Mouse (Mus musculus) retina, postnatal 7 days (tissue): ENCODE measurements at regions not wholly inside any gene's neighbourhood (a gene's known extent, or its start where the extent isn't known, plus 50 kb on each side); places are given as distances from the start of the nearest gene placed in this dataset.
"Not testable (repeated sequence)": the region's sequence is repeated elsewhere in the genome, so short reads cannot be mapped to it uniquely, and the experiment has no call there.

Experiments used
- DNase-seq: peaks from one replicate; pipeline ENCODE4 v3.0.0-alpha.2; 2012; ENCODE audit warnings: low read depth, low spot score

DNA sequence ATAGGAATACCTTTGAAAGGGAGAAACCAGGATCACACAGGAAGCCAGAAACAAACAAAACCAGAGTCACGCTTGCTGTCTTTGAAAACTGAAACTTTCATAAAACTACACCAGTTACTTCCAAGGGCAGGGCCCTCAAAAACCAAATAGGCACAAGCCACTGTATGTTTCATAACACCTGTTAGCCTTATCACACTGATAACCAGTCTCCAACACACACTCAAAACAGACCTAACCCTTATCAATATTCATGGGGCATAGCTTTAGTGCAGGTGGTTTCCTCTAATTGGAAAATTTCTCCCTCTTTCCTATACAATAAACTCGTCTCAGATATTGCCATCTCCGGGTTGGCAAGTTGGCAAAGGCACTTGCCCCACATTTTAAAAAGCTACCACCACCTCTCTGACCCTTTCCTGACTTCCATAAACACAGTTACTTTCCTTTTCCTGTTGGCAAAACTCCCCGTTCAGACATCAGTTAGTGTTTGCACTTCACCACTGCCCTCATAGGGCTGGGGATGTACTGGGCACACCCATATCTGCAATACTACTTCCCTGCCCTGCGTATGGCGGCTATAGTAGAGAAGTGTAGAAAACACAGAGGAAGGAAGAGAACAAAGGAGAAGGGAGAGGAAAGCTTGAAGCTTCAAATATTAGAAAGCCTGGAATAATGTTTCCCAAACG is 169.1 kb upstream of the Col8a1 start:
- DNase-seq, result no peak

DNA sequence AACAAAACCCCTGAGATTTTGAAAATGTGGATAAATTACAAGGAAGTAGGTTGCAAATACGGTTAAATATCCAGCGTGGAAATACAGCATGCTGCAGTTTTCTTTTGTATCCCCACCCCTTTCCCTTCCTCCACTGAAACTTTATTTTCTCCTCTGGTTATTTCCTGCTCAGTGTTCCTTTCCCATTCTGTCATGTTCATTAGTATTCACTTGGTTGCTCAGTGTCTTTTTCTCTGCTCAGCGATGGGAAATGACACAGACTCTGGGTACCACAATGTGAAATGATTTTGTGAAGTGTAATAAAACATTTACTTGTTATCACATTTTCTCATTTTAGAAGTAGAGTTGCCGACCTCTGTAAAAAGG is 169.6 kb upstream of the Col8a1 start:
- no peak for DNase-seq

DNA sequence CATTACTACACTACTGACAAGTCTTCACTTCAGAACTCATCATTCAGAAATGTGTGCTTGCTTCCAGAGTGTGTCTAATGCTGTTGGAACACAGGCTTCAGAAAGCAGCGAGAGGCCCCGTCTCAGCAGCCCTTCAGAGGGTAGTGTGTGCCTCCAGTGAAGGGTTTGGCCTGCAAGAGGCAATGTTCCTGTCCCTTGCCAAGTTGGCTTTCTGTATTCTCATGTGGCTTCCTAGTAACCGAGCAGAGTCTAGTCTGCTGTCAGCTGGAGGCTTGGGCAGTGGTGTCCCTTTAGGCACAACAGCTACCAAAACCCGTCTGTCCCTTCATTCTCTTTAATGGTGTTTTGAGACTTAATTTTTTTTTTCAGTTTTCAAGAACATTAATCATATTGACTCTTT is 173.3 kb upstream of the Col8a1 start:
- DNase-seq, result no peak

DNA sequence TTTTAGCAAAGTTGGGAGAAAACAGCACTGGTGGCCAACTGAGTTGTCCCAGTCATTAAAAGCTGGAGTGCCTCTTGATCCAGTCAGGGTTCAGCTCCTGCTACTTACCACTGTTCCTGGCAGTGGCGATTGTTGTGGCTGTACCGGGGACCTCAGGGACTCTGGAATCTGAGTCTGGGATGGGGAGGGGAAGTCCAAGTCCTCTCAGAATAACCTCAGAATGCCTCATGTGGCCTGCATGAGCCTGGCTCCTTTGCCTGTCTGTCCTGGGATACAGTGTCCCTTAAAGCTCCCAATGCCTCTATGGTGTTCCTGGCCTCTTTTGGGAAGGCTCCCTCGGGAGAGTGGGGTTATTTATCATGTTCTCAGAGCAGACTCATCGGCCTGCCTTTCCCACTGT is 173.8 kb upstream of the Col8a1 start:
- DNase-seq, result no peak

DNA sequence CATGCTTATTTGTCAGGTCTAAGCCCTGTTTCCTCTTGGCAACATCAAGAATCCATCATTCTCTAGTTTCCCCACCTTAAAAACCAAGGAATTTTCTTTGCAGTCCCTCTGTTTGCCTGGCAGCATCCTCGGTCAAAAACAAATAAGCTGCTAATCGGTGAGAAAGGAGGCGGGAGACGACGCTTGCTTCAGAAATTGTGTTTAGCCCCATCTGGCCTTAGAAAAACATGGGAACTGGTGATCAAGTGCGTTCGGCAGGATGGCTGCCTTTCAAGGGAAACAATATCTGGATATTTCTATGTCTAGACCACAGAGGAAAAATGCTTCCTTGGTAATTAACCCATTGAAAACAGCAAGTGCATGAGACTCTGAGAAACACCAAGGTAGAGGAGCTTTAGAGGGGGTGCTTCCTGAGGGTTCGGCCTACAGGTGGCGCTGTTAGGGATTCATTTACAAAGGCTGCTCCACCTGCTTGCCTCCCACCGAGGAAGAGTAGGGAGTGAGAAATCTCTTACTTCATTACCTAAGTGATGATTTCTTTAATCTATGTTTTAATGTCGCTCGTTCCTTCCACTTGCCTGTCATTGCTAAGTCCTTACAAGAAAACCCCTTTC is 174.7 kb upstream of the Col8a1 start:
- DNase-seq, result no peak

DNA sequence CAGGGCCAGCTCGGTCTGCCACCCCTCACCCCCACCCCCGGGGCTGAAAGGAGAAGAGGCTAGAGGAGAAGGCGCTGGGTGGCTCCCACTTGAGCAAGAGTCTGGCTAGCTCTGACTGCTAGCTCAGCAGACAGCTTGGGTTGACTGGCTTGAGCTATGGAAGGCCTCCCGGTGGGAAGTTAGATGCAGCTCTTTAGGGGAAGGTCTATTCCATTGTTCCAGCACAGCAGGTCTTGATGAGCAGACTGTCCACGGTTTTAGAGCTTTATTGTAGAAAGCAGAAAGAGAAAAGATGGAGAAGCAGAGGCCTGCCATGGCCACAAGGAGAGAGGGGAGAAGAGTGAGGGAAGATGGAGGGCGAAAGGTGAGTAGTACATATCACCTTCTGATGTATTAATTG is 190.9 kb upstream of the Col8a1 start:
- no peak for DNase-seq

DNA sequence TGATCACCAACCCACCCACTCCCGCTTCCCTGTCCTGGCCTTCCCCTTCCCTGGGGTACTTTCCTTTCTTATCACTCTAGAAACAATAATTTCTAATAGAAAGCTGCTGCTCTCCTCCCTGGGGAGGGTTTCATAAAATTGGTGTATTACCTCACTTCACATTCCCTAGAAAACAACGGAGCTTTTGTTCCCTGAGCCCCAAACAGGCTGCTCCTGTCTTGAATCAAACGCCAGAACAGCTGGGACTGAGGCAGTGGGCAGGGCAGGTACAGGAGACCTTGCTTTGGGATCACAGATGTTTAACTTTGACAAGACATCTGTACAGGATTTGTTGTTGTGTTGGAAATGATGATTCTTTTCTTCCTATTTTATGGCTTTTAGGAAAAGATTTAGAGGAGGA is 192.8 kb upstream of the Col8a1 start:
- no peak for DNase-seq

DNA sequence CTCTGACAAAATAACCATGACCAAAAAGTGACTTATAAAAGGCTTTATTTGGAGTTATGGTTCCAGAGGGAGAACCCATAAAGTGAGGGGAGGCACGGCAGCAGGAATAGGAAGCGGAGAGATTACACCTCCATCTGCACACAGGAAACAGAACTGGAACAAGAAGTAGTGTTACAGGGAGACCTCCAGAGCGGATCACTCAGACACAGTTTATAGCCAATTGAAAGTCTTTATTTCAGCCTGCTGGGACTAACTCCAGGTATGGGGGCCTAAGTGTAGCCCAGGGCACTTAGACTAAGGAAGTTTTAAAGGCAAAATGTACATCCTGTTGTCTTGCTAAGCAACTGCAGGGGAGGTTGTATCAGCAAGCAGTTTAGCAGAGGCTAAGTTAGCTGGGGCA is 195.1 kb upstream of the Col8a1 start:
- DNase-seq, result no peak

DNA sequence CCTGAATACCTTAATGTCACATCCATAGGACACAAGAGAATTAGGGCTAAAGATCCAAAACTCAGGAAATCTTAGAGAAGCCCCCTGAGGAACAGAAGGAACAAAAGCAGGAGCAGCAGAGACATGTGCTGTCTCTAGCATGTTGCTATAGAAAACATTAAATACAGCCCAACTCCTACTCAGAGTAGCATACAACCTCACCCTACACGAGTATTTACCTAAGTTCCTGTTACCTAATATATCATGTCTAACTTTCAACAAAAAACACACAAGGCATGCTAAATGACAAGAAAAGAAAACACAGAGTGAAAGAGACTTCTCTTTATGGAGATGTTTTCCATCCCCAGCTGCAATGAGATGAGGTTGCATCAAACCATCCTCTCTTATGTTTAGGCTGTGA is 216.4 kb upstream of the Col8a1 start:
- no peak for DNase-seq

DNA sequence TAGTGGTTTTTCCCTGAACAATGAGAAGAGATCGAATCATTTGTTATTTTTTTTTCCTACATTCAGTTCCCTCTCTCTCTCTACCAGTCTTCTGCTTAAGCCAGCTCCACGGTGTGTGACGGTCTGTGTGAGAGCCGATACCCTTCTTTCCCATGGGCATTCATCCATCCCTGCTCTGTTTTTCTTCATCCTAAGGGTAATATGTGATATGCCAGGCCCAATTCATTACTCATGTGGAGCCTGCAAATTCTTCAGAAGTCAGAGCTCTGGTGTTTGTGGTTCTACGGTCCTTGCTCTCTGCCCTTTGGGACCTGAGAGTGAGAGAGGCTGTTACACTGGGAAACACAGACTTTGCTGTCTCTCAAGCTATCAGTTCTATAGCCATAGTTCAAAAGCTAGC is 229.6 kb upstream of the Col8a1 start:
- DNase-seq, result no peak

DNA sequence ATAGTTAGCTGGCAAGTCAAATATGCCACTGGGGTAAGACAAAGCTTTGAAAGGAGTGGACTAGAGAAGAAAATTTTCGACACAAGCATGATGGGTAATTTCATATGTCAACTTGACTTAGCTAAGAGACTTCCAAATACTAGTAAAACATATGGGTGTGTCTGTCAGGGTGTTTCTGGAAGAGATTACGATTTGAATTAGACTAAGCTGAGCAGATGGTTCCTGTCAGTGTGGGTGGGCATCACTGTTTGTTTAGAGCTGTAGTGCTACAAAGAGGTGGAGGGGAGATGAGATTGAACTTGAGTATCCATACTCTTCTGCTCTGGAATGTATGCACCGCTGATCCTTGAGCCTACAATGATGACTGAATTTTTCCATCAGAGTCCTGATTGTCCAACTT is 251.2 kb upstream of the Col8a1 start:
- no peak for DNase-seq

DNA sequence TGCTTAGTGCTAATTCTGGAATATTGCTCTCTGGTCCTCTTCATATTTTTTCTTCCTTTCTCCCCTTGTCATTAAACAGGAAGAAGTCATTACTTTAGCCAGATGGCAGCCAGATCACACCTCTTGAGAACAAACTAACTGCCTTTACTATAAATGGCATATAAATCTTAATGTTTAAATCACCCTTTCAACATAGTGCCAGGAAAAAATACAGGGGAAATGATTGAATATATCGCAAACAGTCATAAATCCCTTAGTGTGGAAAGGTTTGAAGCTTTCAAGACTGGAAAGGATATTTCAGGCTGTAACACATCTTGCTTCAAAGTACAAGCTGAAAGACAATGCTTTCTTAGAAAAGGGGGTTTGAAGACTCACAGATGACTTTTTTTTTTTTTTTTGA is 259.0 kb upstream of the Col8a1 start:
- no peak for DNase-seq

DNA sequence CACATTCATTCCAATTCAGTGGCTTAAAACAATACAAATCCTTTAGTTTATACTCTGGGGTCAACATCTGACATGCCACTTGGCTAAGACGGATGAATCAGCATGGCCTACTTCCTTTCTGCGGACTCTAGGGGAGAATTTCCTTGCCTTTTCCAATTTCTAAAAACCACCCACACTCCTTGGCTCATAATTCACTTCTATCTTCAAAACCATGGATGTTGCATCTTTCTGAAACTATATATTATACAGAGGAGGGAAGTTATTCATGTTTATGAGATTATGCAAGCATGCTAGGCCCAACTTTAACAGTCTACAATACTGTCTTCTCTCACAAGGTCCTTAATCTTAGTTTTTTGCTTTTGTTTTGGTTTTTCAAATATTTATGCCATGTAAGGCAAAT is 273.0 kb upstream of the Col8a1 start:
- DNase-seq, result no peak

DNA sequence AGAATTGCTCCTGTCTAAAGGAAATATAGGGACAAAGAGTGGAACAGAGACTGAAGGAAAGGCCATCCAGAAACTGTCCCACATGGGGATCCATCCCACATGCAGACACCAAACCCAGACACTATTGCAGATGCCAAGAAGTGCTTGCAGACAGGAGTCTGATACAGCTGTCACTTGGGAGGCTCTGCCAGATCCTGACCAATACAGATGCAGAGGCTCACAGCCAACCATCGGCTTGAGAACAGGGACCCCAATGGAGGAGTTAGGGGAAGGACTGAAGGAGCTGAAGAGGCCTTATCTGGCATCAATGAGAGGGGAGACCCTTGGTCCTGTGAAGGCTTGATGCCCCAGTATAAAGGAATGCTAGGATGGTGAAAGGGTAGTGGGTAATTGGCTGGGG is 274.0 kb upstream of the Col8a1 start:
- not testable (repeated sequence) for DNase-seq

DNA sequence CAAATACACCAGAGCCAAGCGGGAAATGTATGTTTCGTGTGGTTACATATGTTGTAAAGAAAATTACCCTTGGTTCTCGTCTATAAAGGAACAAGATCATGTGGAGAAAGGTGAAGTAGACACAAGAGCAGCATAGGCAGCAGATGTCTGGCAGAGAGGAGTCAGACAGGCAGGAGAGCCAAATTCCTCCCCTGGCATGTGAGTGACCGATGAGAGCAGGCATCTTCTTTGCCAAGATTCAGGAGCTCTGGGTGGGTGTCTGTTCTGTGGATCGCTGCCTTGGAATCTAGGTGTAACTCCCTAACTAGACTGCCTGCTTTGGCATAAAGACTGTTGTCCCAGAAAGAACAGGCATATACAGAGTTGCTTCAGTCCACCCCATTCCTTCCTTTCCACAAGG is 275.1 kb upstream of the Col8a1 start:
- no peak for DNase-seq

DNA sequence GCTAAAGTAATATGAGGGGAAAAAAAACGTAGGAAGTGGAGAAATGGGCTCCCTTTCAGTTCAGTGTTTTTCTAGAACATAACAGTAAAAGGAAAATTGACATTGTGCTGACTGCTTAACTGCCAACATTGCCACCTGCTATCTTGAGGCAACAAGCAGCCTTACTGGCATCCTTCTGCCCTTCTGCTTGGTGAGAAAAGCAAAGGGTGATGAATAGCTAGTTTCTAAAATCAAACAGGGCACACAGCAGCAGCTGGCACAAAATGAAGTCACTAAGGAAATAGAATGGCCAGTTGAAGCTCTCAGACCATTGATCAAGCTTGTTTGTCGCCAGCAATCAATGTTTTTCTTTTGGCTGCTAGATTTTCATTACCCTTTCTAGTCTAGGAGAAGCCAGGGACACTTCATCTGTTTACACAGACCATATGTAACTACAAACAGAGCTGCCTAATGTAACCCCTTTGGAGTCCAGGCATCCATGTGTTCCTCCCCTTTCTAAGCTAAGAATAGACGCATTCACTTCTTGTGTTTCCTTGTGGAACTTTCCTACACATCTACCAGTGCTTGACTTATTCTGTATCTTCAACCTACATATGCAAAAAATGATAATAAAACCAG is 314.2 kb upstream of the Col8a1 start:
- no peak for DNase-seq

DNA sequence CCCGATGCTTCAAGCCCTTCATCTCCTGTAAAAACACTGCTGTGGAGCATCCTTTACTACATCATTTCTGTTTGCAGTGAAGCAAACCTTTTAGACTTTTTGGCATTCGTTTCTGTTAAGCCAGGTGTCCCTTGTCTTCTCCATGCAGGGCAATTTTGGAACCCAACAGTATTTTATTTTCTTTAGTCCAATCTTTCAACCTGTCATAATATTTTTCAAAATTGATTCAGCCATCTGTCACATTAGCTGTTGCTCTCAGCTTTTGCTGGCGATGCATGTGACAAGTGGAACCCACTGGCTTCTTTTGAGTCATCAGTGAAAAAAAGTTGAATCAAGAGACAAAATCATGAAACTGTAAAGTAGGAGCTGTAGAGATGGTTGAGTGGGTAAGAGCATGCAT is 317.9 kb upstream of the Col8a1 start:
- no peak for DNase-seq

DNA sequence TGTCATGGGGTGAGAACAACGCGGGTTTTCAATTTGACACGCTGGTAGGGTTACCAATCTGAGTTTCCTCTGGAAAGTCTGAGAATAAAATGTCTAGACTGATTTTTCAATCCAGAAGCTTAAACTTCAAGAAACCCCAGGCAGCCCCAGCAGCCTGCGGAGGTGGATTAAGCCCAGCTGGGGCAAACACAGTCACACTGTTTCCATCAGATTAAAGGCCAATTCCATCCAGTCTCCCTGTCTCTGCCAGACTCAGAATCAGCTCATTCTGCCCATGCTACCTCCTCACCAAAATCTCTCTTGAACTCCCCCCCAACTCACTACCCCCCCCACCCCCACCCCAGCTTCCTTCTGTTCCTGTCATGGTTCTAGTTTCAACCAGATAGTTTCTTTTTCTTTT is 307.9 kb upstream of the Dcbld2 start:
- DNase-seq, result no peak

DNA sequence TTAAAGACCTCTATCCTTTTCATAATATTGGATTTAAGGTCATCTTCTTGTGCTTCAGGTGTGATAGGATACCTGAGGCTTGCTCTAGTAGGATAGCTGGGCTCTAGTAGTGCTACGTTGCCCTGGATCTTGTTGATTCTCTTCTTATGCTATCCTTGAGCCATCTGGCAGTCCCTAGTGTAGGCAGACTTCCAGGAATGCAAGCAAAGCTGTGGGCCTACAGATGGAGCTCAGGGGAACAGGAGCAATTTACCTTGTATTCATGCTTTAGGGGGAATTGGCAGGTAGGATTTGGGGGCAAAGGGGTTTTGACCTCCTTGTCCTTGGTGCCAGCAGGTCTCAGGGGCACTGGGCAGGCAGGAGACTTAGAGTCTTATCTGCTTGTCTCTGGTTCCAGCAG is 297.8 kb upstream of the Dcbld2 start:
- DNase-seq, result no peak

DNA sequence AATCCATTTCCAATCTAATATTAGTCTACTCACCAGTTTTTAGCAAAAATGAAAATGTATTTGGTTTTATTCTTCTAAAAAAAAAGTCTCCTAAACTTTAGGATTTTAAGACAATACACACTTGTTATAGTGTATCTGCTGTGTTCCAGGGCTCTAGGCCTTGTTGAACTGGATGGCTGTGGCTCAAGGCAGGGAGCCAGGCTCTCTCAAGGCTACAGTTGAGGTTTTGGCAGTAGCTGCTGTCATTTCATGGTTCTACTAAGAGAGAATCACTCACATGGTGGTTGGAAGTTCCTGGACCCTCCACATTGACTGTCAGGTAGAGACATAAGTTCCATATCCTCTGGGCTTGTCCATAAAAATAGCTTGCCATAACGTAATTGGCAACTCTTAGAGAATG is 282.2 kb upstream of the Dcbld2 start:
- no peak for DNase-seq

DNA sequence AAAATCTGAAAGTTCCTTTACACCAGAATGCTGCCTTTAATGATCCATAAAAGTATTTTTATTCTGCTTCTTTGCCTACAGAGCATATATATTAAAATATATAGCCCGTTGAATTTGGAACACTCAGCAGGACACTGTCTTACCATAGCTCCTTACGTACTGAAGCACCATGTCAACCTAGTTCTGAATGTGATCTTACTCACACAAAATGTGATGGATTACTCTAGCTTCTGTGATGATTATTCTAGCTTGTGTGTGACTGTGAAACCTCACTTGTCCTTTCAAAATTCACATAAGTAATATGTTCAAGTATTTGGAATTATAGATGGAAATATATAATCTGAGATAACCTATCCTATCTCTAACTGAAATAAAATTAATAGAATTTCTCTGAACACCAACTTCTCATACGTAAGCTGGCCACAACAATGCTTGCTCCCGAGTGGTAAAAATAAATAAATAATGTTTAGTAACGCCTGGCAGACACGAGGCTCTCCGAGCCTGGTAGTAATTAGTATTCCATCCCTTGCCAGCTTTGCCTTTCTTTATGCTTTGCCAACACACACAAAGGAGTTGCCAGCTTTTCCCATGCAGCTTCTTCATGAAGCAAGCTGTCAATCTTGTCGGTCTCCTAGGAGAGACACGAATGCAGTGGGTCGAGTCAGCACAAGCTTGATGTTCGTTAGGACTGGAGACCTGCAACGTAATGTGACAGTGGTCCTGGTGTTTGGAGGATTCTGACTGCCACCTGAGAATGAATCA is 271.9 kb upstream of the Dcbld2 start:
- peak; percentile 4 for DNase-seq

DNA sequence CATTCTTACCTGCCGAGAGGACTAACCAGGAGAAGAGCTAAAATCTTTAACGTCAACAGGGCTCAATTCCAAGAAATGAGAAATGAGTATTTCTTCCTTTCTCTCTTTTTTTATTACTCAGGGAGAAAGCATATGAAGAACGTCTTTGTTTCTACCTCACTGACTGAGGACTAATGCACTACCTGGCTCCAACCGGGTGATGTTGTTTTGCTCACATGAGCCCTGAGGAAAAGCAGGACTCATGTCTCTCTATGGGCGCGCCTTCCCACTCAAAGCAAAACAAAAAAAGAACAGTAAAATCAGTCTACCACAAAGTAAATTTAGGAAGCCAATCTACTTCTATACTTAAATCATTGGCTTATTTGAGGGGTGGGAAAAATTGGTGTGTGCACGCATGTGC is 271.3 kb upstream of the Dcbld2 start:
- DNase-seq, result no peak
